Mouse (Mus musculus): Measurements from ENCODE around the gene Esr2. TPM values are rescaled to one million over a fixed set of nuclear protein-coding genes. Genes with fewer than 3 reads are reported as not detected.

Gene Esr2
- total and polyA plus RNA-seq, 2 experiments: not detected

GRCm38 (mm10) chr12:76102621-76103020 is 74.4 kb downstream of the Esr2 start:
- no peak for DNase-seq (ENCODE audit: extremely low read depth, low read depth, low spot score)
- Histone ChIP-seq H3K4me1 (ENCODE audit: control insufficient read depth, insufficient read depth, low read length) (no peaks in the 10 kb centered on the region), H3K4me3 (ENCODE audit: insufficient read depth, low read depth, low read length) (no peak overlapping the region), H3K79me2 (ENCODE audit: control insufficient read depth, insufficient read depth, low read length) (no peaks in the 10 kb centered on the region), H3K27me3 (ENCODE audit: control insufficient read depth, insufficient read depth, low read length) (no peaks in the 10 kb centered on the region), H3K36me3 (ENCODE audit: control insufficient read depth, insufficient read depth, low read length) (peaks cover 24% of the 10 kb centered on the region; the same call in 1 of the 2 replicates), H3K27ac (replicated peaks; ENCODE audit: insufficient read depth, low read depth, low read length) (no peak overlapping the region), H3K9ac (ENCODE audit: low read depth, low read length) (no peak overlapping the region)
- TF ChIP-seq POLR2A (IDR thresholded peaks at IDR 0.05; ENCODE audit: extremely low read depth, insufficient read depth, low read length) (no peak), CTCF (IDR thresholded peaks at IDR 0.05; ENCODE audit: low read depth, low read length) (no peak)
- 94% methylated on average over 12 of the region's 12 CpGs for WGBS

GRCm38 (mm10) chr12:76095117-76096035 is 81.7 kb downstream of the Esr2 start:
- no peak overlapping the region for H3K4me3 ChIP-seq (ENCODE audit: insufficient read depth, low read depth, low read length)
- no peaks in the 10 kb centered on the region for H3K27me3 ChIP-seq (ENCODE audit: control insufficient read depth, insufficient read depth, low read length)
- TF ChIP-seq CTCF (IDR thresholded peaks at IDR 0.05; ENCODE audit: low read depth, low read length) (no peak), POLR2A (IDR thresholded peaks at IDR 0.05; ENCODE audit: extremely low read depth, insufficient read depth, low read length) (no peak)
- H3K9ac ChIP-seq (ENCODE audit: low read depth, low read length): peak overlapping the region; percentile 25; the same call in 1 of the 2 replicates
- no peaks in the 10 kb centered on the region for H3K79me2 ChIP-seq (ENCODE audit: control insufficient read depth, insufficient read depth, low read length)
- 87% methylated on average over 30 of the region's 30 CpGs for WGBS
- no peaks in the 10 kb centered on the region for H3K4me1 ChIP-seq (ENCODE audit: control insufficient read depth, insufficient read depth, low read length)
- H3K36me3 ChIP-seq (ENCODE audit: control insufficient read depth, insufficient read depth, low read length): peaks cover 12% of the 10 kb centered on the region
- no peak for DNase-seq (ENCODE audit: extremely low read depth, low read depth, low spot score)
- no peak overlapping the region for H3K27ac ChIP-seq (replicated peaks; ENCODE audit: insufficient read depth, low read depth, low read length)

- Histone ChIP-seq H3K9ac (ENCODE audit: low read depth, low read length) (no peak overlapping the region), H3K36me3 (ENCODE audit: control insufficient read depth, insufficient read depth, low read length) (peaks cover 15% of the 10 kb centered on the region), H3K4me1 (ENCODE audit: control insufficient read depth, insufficient read depth, low read length) (no peaks in the 10 kb centered on the region), H3K27ac (replicated peaks; ENCODE audit: insufficient read depth, low read depth, low read length) (no peak overlapping the region), H3K79me2 (ENCODE audit: control insufficient read depth, insufficient read depth, low read length) (no peaks in the 10 kb centered on the region), H3K27me3 (ENCODE audit: control insufficient read depth, insufficient read depth, low read length) (no peaks in the 10 kb centered on the region), H3K4me3 (ENCODE audit: insufficient read depth, low read depth, low read length) (no peak overlapping the region)
- 95% methylated on average over 15 of the region's 15 CpGs for WGBS
- TF ChIP-seq CTCF (IDR thresholded peaks at IDR 0.05; ENCODE audit: low read depth, low read length) (no peak), POLR2A (IDR thresholded peaks at IDR 0.05; ENCODE audit: extremely low read depth, insufficient read depth, low read length) (no peak)
- DNase-seq (ENCODE audit: extremely low read depth, low read depth, low spot score): peak; percentile 22
Observed at GRCm38 (mm10) chr12:76093613-76094588, 83.2 kb downstream of the Esr2 start.

GRCm38 (mm10) chr12:76092789-76093466 is 84.1 kb downstream of the Esr2 start:
- Histone ChIP-seq H3K4me3 (ENCODE audit: insufficient read depth, low read depth, low read length) (no peak overlapping the region), H3K36me3 (ENCODE audit: control insufficient read depth, insufficient read depth, low read length) (peaks cover 14% of the 10 kb centered on the region), H3K27ac (replicated peaks; ENCODE audit: insufficient read depth, low read depth, low read length) (no peak overlapping the region), H3K4me1 (ENCODE audit: control insufficient read depth, insufficient read depth, low read length) (no peaks in the 10 kb centered on the region), H3K9ac (ENCODE audit: low read depth, low read length) (no peak overlapping the region), H3K27me3 (ENCODE audit: control insufficient read depth, insufficient read depth, low read length) (no peaks in the 10 kb centered on the region), H3K79me2 (ENCODE audit: control insufficient read depth, insufficient read depth, low read length) (no peaks in the 10 kb centered on the region)
- no peak for DNase-seq (ENCODE audit: extremely low read depth, low read depth, low spot score)
- WGBS: 87% methylated on average over 11 of the region's 11 CpGs
- TF ChIP-seq CTCF (IDR thresholded peaks at IDR 0.05; ENCODE audit: low read depth, low read length): no peak
- TF ChIP-seq POLR2A (IDR thresholded peaks at IDR 0.05; ENCODE audit: extremely low read depth, insufficient read depth, low read length): no peak

GRCm38 (mm10) chr12:76087025-76087424 is 90.0 kb downstream of the Esr2 start:
- H3K9ac ChIP-seq (ENCODE audit: low read depth, low read length): no peak overlapping the region
- no peak overlapping the region for H3K27ac ChIP-seq (replicated peaks; ENCODE audit: insufficient read depth, low read depth, low read length)
- DNase-seq (ENCODE audit: extremely low read depth, low read depth, low spot score): no peak
- no peaks in the 10 kb centered on the region for H3K27me3 ChIP-seq (ENCODE audit: control insufficient read depth, insufficient read depth, low read length)
- TF ChIP-seq CTCF (IDR thresholded peaks at IDR 0.05; ENCODE audit: low read depth, low read length): no peak
- TF ChIP-seq POLR2A (IDR thresholded peaks at IDR 0.05; ENCODE audit: extremely low read depth, insufficient read depth, low read length): no peak
- WGBS: 90% methylated on average over 13 of the region's 13 CpGs
- H3K36me3 ChIP-seq (ENCODE audit: control insufficient read depth, insufficient read depth, low read length): peaks cover 8% of the 10 kb centered on the region
- H3K4me3 ChIP-seq (ENCODE audit: insufficient read depth, low read depth, low read length): no peak overlapping the region
- H3K4me1 ChIP-seq (ENCODE audit: control insufficient read depth, insufficient read depth, low read length): no peaks in the 10 kb centered on the region
- no peaks in the 10 kb centered on the region for H3K79me2 ChIP-seq (ENCODE audit: control insufficient read depth, insufficient read depth, low read length)
